Mouse (Mus musculus): ENCODE data around the gene Serpina3j.
"Not testable (repeated sequence)": the region's sequence is repeated elsewhere in the genome, so short reads cannot be mapped to it uniquely, and the experiment has no call there.

Serpina3j gene

GRCm38 (mm10) chr12:104314253-104314652 lies at the start of gene Serpina3j:
Gene Serpina3j (plus strand): TSS chr12:104314553.
- no peak for DNase-seq

GRCm38 (mm10) chr12:104266374-104266773 lies 48.0 kb upstream of the Serpina3j start:
- no peak for DNase-seq

- DNase-seq = no peak
Measured at GRCm38 (mm10) chr12:104278216-104279055, 35.9 kb upstream of the Serpina3j start.

- no peak for DNase-seq
Measured at GRCm38 (mm10) chr12:104279056-104279435, 35.3 kb upstream of the Serpina3j start.

DNA sequence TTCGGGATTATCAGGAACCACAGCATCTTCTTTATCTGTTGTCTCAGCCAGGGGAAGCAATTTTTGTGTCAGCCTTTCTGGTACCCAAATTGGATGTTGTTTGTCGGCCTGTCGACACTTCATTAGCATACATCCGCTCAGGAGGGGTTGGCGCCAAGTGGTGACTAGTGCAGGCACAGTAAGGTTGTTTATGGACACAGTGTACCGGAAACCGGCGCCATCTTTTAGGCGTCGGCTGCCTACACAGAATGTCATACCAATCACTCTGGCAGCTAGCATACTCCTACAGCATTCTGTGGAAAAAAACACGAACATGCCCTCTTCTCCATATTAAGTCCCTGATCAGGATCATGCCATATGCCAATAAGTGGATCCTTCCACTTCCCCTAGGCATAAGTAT lies 31.0 kb upstream of the Serpina3j start:
- DNase-seq = no peak

GRCm38 (mm10) chr12:104288336-104288735 lies 26.0 kb upstream of the Serpina3j start:
- no peak for DNase-seq

GRCm38 (mm10) chr12:104289872-104290271 lies 24.5 kb upstream of the Serpina3j start:
- DNase-seq = no peak

GRCm38 (mm10) chr12:104293963-104294362 lies 20.4 kb upstream of the Serpina3j start:
- no peak for DNase-seq

DNA sequence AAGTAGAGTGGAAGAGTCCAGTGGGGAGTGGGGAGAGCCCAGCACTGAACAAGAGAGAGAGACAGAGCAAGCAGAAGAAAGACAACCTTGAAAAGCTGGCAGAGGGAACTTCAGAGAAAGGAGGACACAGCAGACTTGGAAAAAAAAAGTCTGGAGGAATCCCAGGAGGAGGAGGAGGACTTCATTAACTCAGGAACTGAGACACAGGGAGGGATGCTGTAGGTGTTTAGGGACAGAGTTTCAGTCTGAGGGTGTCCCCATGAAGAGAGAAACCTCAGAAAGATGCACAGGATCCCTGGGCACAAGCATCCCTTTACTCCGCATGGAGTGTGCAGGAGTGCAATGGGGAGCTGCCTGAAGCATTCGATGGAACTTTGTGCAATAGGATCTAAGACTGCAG lies 16.3 kb upstream of the Serpina3j start:
- no peak for DNase-seq

- DNase-seq = no peak
Measured at GRCm38 (mm10) chr12:104305991-104306390, 8.4 kb upstream of the Serpina3j start.

- no peak for DNase-seq
Measured at GRCm38 (mm10) chr12:104322454-104322853, 8.1 kb downstream of the Serpina3j start.

DNA sequence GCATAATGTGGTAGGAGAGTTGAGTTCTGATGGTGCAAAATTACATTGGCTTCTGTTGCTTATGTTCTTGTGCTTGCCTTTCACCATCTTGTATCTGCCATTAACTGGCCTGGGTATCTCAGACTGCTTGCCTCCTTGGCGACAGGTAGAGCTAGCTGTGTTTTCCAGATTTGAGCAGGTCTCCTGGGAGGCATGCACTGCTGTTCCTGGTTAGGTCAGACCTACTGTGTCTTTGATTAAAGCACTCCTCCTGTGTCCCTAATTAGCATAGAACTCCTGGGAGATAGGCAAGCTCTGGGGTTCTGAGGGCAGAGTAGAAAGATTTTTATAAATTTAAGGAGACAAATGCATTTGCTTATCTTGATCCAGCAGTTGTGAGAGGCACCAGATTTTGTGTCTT lies 17.3 kb downstream of the Serpina3j start:
- DNase-seq = no peak

DNA sequence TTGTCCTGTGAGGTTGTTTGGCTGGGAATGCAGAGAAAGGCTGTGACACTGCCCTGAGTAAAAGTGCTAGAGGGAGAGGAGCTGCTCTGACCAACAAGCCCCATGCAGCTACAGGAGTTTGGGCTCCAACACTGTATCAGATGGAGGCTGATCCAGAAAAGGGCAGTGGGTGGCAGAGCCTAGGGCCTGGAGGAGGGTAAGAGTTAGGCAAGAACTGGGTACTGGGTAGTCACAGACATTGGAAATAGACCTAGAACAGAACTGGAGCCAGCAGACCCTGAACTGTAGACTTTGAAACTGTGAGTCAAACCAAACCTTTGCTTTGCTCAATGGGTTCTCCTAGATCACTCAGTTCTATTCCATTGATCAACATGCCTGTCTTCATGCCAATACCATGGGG lies 22.5 kb downstream of the Serpina3j start:
- DNase-seq = not testable (repeated sequence)

GRCm38 (mm10) chr12:104338226-104338625 lies 23.9 kb downstream of the Serpina3j start, which contains the start of the genes Serpina3k and Serpina3m:
Gene Serpina3k (plus strand): TSS chr12:104338486.
Gene Serpina3m (plus strand): TSS chr12:104338486.
- DNase-seq = not testable (repeated sequence)

DNA sequence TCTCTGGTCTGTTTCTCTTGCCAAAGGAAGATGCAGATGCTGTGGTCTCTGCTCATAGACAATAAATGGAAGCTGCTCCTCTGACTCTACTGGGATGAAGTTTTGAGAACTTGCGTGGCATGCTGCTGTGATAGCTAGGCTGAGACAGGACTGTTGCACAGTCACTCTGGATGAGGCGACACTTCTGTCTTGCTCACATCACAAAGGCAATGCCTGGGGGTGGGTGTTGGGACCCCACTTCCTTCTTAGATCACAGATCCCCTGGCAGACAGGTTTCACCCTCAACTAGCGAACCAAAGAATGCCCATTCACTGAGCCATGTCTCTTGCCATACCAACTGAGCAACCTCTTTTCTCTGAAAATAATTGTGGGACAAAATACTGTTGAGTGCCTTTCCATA lies 24.4 kb downstream of the Serpina3j start:
- no peak for DNase-seq

- DNase-seq = not testable (repeated sequence)
Measured at GRCm38 (mm10) chr12:104342489-104342888, 28.1 kb downstream of the Serpina3j start.

GRCm38 (mm10) chr12:104345181-104345580 lies 30.8 kb downstream of the Serpina3j start:
- DNase-seq = no peak

DNA sequence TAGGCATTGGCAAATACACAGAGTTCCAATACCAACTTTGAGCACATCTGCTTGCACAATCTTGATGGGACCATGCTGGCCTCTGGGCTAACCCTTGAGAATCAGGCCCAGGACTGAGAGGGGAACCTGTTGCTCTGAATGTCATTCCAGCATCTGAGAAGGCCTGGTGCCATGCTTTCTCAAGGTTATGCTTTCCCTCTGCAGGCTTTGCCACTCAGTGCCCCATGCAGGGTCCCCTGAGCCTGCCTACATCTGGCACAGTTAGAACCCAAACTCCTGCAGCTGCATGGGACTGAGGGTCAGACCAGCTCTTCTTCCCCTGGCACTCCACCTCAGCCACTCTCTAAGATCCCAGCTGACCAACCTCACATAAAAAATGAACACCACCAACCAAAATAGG lies 31.4 kb downstream of the Serpina3j start:
- no peak for DNase-seq

DNA sequence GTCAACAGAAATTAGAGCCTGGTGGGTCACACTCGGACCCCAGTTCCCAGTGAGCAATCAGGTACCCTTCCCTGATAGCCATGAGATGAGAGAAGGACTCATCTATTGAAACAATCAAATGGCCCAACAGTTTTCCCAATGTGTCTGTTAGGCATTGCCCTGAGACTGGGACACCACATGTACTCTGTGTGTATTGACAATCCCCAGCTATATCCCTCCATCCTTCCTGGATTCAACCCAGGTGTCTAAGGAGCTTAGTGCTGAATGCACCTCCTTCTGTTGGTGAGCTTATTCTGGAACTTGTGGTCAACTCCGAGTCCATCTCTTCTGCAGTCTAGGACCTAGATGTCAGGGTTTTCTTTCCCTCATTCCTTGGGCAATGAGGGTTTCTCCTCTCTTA lies 32.7 kb downstream of the Serpina3j start:
- no peak for DNase-seq

DNA sequence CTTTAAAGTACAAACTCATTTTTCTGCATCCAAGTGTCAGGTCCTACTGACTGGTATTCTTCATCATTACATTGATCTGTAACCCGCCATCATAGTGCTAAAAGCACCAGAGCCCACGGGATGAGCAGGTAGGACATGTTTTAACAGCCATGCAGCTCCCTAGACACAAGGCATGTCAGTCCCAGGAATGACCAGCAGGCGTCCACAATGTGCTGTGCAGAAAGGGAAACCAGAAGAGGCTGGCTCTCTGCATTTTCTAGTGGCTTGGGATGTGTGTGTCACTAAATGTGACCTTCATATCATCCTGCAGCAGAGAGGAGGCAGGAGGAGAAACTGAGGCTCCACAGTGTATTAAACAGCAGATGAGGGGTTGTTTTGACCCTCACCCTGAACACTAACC lies 37.5 kb downstream of the Serpina3j start:
- not testable (repeated sequence) for DNase-seq

DNA sequence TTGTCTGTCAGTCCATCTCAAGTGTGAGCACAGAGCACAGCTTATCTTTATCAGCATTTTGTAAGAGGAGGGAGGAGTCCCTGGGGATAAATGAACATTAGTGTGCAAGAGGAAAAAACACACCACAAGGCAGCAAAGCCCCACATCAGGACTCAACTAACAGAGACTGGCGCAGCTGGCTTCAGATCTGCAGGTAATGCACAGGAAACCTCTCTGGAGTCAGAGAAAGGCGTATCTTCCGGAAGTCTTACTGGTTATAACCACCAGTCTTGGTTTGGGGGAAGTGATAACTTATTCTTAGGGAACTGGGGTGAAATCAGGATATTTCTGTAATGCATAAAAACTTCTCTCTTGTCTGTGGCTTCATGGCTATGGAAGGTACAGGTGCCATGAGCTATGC lies 41.7 kb downstream of the Serpina3j start:
- no peak for DNase-seq

GRCm38 (mm10) chr12:104369986-104370385 lies 55.6 kb downstream of the Serpina3j start:
- no peak for DNase-seq
